Mouse (Mus musculus) lung, postnatal 25 days (tissue): ENCODE measurements at regions not wholly inside any gene's neighbourhood (a gene's known extent, or its start where the extent isn't known, plus 50 kb on each side); places are given as distances from the start of the nearest gene placed in this dataset.

Source experiments
- DNase-seq: peaks from one replicate; pipeline ENCODE4 v3.0.0; 2022; ENCODE audit warnings: low spot score

GRCm38 (mm10) chr2:79548039-79548600 is 87.0 kb upstream of the Itprid2 start:
- DNase-seq: no peak

DNA sequence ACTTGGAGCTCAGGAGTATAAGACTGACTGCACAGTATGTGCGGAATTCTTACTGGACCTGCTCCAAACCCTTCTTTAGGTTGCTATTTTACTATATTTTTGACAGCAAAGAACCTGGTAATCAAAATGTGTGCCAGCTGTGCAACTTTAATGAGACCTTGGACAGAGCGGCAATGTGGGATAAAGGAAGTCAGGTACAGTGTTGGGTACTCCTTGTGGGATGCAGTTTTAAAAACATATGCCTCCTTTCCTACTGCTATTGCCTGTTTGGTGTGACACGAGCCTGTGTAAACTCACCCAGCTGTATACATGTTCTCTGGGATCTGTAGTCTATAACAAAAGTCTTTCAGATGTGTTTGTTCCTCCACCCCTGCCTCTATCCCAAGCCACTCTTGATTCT is 85.4 kb upstream of the Itprid2 start:
- DNase-seq: no peak

- no peak for DNase-seq
Observed at GRCm38 (mm10) chr2:79550432-79550831, 84.7 kb upstream of the Itprid2 start.

GRCm38 (mm10) chr2:79552481-79552880 is 82.7 kb upstream of the Itprid2 start:
- DNase-seq: no peak

DNA sequence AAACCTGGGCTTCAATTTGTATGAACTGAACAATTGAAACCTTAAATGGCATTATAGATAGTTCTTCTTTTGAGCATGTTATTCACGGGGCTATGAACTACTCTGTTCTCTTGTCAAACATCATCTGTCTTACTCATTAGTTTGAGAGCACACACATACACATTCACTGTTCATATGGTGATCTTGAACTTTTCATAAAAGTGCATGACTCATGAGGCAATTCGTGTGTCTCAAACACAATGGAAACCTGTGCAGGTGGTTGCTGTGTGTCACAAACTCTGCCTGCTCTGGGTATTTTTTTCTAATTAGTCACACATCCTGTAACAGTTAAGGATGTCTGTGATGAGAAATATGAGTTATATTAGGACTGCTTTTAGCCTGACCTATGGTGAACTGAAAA is 79.8 kb upstream of the Itprid2 start:
- no peak for DNase-seq

DNA sequence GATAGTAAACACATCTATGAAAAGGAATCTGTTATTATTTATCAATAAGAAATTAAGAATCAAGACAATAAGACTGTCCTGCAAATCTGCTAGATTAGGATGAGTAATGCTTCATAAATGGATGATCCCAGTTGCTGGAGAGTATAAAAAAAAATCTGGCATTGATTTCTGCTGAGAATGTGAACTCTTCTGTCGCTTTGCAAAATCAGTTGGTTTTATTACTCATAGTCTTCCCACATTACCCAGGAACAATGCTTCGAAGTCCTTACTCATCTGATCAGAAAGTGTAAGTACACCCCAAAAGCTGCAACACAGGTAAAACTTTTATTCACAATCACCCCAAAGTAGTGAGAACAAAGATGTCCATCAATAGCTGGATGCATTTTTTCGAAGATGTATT is 77.8 kb upstream of the Itprid2 start:
- DNase-seq: no peak

GRCm38 (mm10) chr2:79566280-79566933 is 68.7 kb upstream of the Itprid2 start:
- DNase-seq: no peak

- DNase-seq: no peak
Observed at GRCm38 (mm10) chr2:79567413-79567934, 67.7 kb upstream of the Itprid2 start.

- DNase-seq: no peak
Observed at GRCm38 (mm10) chr2:79569663-79570062, 65.5 kb upstream of the Itprid2 start.

- DNase-seq: no peak
Observed at GRCm38 (mm10) chr2:79571910-79572309, 63.2 kb upstream of the Itprid2 start.

GRCm38 (mm10) chr2:79575074-79575473 is 60.1 kb upstream of the Itprid2 start:
- no peak for DNase-seq

GRCm38 (mm10) chr2:79585022-79585774 is 50.0 kb upstream of the Itprid2 start:
- no peak for DNase-seq
